Mouse (Mus musculus) T-helper 17 cell (primary cell): ENCODE measurements at regions not wholly inside any gene's neighbourhood (a gene's known extent, or its start where the extent isn't known, plus 50 kb on each side); places are given as distances from the start of the nearest gene placed in this dataset.

Experiments used
- in situ Hi-C, 2 experiments: fragments of 300-600 bp; cut with MboI, MseI; formaldehyde crosslinking; loops; 1 replicate in 1 of 2; 2 replicates in 1 of 2; pipeline ENCODE4 v1.15.1; 2025; ENCODE audit warnings: high pct_unique_total_duplicates in 2 of 2

- in situ Hi-C loops, result no loop called here
Measured at GRCm38 (mm10) chr2:115101501-115101900, 446.7 kb upstream of the Dph6 start.

- in situ Hi-C loops, result no loop called here
Measured at GRCm38 (mm10) chr2:115119429-115120205, 461.9 kb upstream of the BC052040 start.

DNA sequence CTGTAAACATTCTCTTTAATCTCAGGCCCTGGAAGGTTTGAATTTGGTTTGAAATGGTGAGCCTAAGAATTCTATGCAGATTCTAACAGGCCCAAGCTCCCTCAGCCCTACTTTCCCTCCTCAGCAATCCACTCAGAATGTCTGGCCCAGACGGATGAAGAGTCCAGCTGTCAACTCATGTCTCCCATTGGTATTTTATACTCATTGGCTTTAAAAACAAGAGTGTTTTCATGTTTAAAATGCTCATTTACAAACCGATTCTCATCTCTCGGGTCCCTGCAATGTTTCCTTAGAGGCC lies 461.4 kb upstream of the BC052040 start:
- in situ Hi-C loops, result no loop called here

- in situ Hi-C loops, result no loop called here
Measured at GRCm38 (mm10) chr2:115126625-115127369, 454.7 kb upstream of the BC052040 start.

- in situ Hi-C loops, result no loop called here
Measured at GRCm38 (mm10) chr2:115131746-115132145, 449.8 kb upstream of the BC052040 start.

- in situ Hi-C loops, result no loop called here
Measured at GRCm38 (mm10) chr2:115132165-115132592, 449.3 kb upstream of the BC052040 start.

GRCm38 (mm10) chr2:115141416-115141815 lies 440.1 kb upstream of the BC052040 start:
- in situ Hi-C loops, result loop anchor here in 1 of 2 experiments (5.0 kb wide), 1 partner anchor 941 kb away; no protein-coding TSS in a partner anchor

- in situ Hi-C loops, result no loop called here
Measured at GRCm38 (mm10) chr2:115172111-115172510, 409.4 kb upstream of the BC052040 start.

- in situ Hi-C loops, result no loop called here
Measured at GRCm38 (mm10) chr2:115177076-115177475, 404.4 kb upstream of the BC052040 start.

GRCm38 (mm10) chr2:115177896-115178295 lies 403.6 kb upstream of the BC052040 start:
- in situ Hi-C loops, result no loop called here

DNA sequence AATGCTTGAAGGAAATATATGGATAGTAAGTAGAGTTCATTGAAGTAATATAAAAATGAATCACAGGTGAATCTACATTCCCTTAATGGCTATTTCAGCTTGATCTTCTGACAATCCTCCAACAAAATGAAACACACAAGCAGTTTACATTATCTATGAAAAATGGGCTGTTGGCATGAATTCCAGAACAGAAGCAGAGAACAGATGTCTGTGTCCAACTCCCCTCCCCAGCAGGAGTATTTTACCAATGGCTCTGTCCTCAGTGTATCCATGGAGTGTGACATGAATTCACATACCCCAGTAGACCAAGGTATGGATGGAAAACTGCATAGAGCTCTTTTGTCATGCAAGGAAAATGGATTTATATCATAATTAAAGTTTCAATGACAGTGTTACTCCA lies 370.3 kb upstream of the BC052040 start:
- in situ Hi-C loops, result no loop called here

GRCm38 (mm10) chr2:115213181-115213970 lies 368.1 kb upstream of the BC052040 start:
- in situ Hi-C loops, result no loop called here

DNA sequence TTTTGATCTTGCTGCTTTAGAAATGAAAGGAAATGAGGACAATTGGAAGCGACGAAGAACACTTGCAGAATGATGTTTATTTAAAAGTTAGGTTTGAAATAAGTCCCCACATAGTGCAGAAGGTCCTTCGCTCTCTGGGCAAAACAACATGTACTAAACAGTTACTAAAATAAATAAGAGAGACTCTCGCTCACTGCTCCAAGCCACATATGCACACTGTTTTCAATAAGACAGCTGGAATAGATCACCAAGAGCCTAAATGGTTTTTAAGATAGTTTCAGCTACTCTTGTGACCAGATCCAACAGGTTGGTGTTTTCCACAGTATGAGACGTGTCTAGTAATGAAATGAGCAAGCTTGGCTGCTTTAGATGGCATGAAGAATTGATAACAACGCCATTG lies 367.2 kb upstream of the BC052040 start:
- in situ Hi-C loops, result no loop called here

DNA sequence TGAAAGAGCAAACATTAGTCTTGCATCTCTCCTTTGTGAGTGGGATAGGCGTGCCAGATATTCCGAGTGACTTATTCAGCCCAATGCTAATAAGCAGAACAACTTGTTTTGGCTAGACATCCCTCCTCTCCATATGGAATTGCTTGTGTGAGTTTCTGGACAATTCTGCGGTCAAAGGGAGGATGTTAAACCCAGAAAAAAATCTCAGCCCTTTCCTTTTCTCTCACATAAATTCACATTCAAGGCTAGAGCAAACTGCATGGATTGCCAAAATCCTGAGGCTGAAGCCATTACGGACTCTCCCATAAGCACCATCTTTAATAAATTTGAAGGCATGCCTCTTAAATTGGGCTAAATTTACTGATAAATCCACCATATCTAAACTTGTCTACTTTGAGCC lies 351.5 kb upstream of the BC052040 start:
- in situ Hi-C loops, result no loop called here

DNA sequence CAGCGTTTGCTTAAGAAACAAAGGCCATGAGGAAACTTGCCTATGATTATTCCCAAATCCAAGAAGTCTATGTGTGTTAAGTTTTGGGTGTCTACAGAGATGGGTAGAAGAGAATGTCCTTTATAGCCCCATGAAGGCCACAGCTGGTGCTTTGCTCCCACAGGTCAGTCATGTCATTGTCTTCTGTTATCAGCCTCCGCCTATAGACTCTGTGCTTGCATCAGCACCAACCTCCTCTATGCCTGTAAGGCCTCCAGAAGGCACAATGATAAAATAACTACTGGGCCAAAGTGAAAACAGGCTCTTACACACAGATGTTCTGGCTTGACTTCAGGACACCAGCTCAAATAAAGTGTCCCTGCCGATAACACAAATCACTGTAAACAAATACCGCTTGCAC lies 333.8 kb upstream of the BC052040 start:
- in situ Hi-C loops, result no loop called here

GRCm38 (mm10) chr2:115250019-115250807 lies 331.3 kb upstream of the BC052040 start:
- in situ Hi-C loops, result no loop called here

DNA sequence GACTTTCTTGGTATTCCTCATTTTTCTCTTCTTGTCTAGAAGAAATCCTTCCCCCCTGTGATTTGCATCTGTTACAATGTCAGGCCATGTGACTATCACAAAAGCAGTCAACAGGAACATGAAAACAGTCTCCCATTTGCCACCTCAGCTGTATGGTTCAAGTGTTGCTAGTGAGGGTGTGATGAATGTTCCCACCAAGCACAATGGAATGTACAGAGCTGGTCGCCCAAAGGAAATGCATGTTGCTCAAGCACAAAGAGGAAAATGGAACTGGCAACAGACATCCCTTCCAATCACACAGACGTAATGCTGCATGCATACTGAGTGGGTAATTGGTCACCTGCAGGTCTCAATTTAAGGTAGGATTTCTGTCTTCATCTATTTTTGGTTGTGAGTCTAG lies 324.1 kb upstream of the BC052040 start:
- in situ Hi-C loops, result no loop called here

- in situ Hi-C loops, result no loop called here
Measured at GRCm38 (mm10) chr2:115268247-115268646, 313.3 kb upstream of the BC052040 start.

- in situ Hi-C loops, result no loop called here
Measured at GRCm38 (mm10) chr2:115277421-115277820, 304.1 kb upstream of the BC052040 start.

DNA sequence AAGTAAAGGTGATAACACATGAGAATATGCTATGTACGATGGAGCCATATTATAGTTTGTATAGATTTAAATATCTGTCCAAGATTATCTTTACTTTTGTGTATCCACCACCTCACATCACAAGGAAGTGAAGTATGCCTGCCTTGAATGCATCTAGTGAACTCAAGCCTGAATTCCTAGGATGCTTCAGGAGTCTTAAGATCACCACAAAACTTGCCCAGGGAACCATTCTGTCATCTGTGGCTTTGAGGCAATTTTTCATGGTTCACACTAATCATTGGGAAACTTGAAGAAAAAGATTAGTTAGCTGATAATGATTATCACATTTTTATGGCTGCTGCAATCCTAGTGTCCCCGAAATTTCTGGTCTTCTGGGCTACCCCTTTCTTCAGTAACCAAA lies 288.5 kb upstream of the BC052040 start:
- in situ Hi-C loops, result no loop called here

- in situ Hi-C loops, result no loop called here
Measured at GRCm38 (mm10) chr2:115297463-115297862, 284.1 kb upstream of the BC052040 start.
